Comparison of ENCODE assay signal across 22 mouse cellular contexts in genomic region chrX:38651167-38651566, GRCm38 (mm10). TPM values are rescaled to one million over a fixed set of nuclear protein-coding genes. Genes with fewer than 3 reads are reported as not detected.
DNase-seq lines count a peak whose midpoint lies in the region; ATAC-seq and TF ChIP-seq lines count a peak whose summit lies in the region.
"Had no signal": no experiment of that assay in that cellular context is flagged by ENCODE, and none has a peak within 500 bp of the region (broad histone marks: within the 10 kb centered on the region; RNA-seq: fewer than 3 reads in every experiment).

No protein-coding gene starts in this region.

- H3K9me3 ChIP-seq in kidney, embryonic 16.5 days (ENCODE audit: low read length) = peaks cover 7% of the 10 kb centered on the region; the same call in 1 of the 2 replicates
- H3K9me3 ChIP-seq in embryonic facial prominence, embryonic 13.5 days = no peaks in the 10 kb centered on the region
- H3K9me3 ChIP-seq: forebrain, embryonic 15.5 days; heart, embryonic 10.5 days; heart, embryonic 15.5 days had no signal

- H3K4me3 ChIP-seq in kidney, embryonic 16.5 days (ENCODE audit: low read length) = no peak overlapping the region
- H3K4me3 ChIP-seq in kidney, adult 2 months (ENCODE audit: insufficient read depth, low read depth, low read length) = no peak overlapping the region
- no peak overlapping the region for H3K4me3 ChIP-seq in embryonic facial prominence, embryonic 13.5 days
- H3K4me3 ChIP-seq: forebrain, embryonic 15.5 days; heart, embryonic 10.5 days; heart, embryonic 15.5 days had no signal

- no peak for TF ChIP-seq CTCF in kidney, adult 2 months (conservative IDR thresholded peaks at IDR 0.05; ENCODE audit: insufficient read depth, insufficient read length, low read depth, low read length)

- no peak for TF ChIP-seq POLR2A in kidney, adult 2 months (IDR thresholded peaks at IDR 0.05; ENCODE audit: low read depth, low read length)

- peak; percentile 13 for DNase-seq in embryo, embryonic 11 days
- DNase-seq in embryo, embryonic 10 days (ENCODE audit: low spot score) = no peak
- no peak for DNase-seq in kidney, adult 2 months
- peak; percentile 27 for DNase-seq in R1 (ENCODE audit: low read depth, low spot score)
- no peak for DNase-seq in right cerebral cortex, postnatal 14 days
- no peak for DNase-seq in frontal cortex, postnatal 14 days (ENCODE audit: low spot score in 2 of 2)
- DNase-seq: adrenal gland, adult 8-10 months; adrenal gland, postnatal 36 days; cerebellum, adult 11 months; cerebellum, adult 8-10 months; cerebellum, postnatal 14 days; gastrocnemius, postnatal 10 days; heart, adult 18-20 months; heart, postnatal 14 days had no signal

- no peaks in the 10 kb centered on the region for H3K27me3 ChIP-seq in kidney, embryonic 16.5 days (ENCODE audit: insufficient read depth, low read length)
- no peaks in the 10 kb centered on the region for H3K27me3 ChIP-seq in kidney, adult 2 months (replicated peaks; ENCODE audit: control insufficient read depth, insufficient read depth, low read length)
- no peaks in the 10 kb centered on the region for H3K27me3 ChIP-seq in embryonic facial prominence, embryonic 13.5 days
- H3K27me3 ChIP-seq: forebrain, embryonic 15.5 days; heart, embryonic 15.5 days had no signal

- ATAC-seq in kidney, embryonic 16.5 days (ENCODE audit: low FRiP score, low TSS enrichment) = peak; percentile 51
- no peak for ATAC-seq in embryonic facial prominence, embryonic 13.5 days (ENCODE audit: insufficient number of reproducible peaks, insufficient read depth, low FRiP score, low TSS enrichment, low read depth)
- ATAC-seq: forebrain, embryonic 15.5 days; intestine, embryonic 16.5 days; Patski had no signal

- H3K9ac ChIP-seq in kidney, embryonic 16.5 days (replicated peaks; ENCODE audit: low read length) = no peak overlapping the region
- H3K9ac ChIP-seq in embryonic facial prominence, embryonic 13.5 days = no peak overlapping the region
- H3K9ac ChIP-seq: forebrain, embryonic 15.5 days; heart, embryonic 15.5 days; hindbrain, embryonic 14.5 days had no signal

- no peaks in the 10 kb centered on the region for H3K4me1 ChIP-seq in kidney, embryonic 16.5 days (ENCODE audit: insufficient read depth, low read length)
- no peaks in the 10 kb centered on the region for H3K4me1 ChIP-seq in kidney, adult 2 months (ENCODE audit: control insufficient read depth, insufficient read depth, low read length)
- no peaks in the 10 kb centered on the region for H3K4me1 ChIP-seq in embryonic facial prominence, embryonic 13.5 days
- H3K4me1 ChIP-seq: forebrain, embryonic 15.5 days; heart, embryonic 10.5 days; heart, embryonic 15.5 days had no signal

- H3K36me3 ChIP-seq in kidney, embryonic 16.5 days (ENCODE audit: insufficient read depth, low read length) = no peaks in the 10 kb centered on the region
- no peaks in the 10 kb centered on the region for H3K36me3 ChIP-seq in kidney, adult 2 months (ENCODE audit: control insufficient read depth, insufficient read depth, low read length)
- no peaks in the 10 kb centered on the region for H3K36me3 ChIP-seq in embryonic facial prominence, embryonic 13.5 days
- H3K36me3 ChIP-seq: forebrain, embryonic 15.5 days; heart, embryonic 10.5 days; heart, embryonic 15.5 days had no signal

- 39% methylated on average over 5 of the region's 7 CpGs for WGBS in kidney, embryonic 16.5 days
- WGBS in kidney, adult 2 months = 23% methylated on average over 5 of the region's 7 CpGs
- 37% methylated on average over 5 of the region's 7 CpGs for WGBS in embryonic facial prominence, embryonic 13.5 days

- H3K27ac ChIP-seq in kidney, embryonic 16.5 days (ENCODE audit: low read length) = no peak overlapping the region
- H3K27ac ChIP-seq in kidney, adult 2 months (ENCODE audit: insufficient read depth, low read depth, low read length) = no peak overlapping the region
- H3K27ac ChIP-seq in embryonic facial prominence, embryonic 13.5 days = 0 out of 2 replicates have a peak overlapping the region, but pooled peaks have one; percentile 28
- H3K27ac ChIP-seq: forebrain, embryonic 15.5 days; heart, embryonic 10.5 days; heart, embryonic 15.5 days; hindbrain, embryonic 14.5 days had no signal

- no peak overlapping the region for H3K4me2 ChIP-seq in kidney, embryonic 16.5 days (replicated peaks; ENCODE audit: low read depth, low read length)
- no peak overlapping the region for H3K4me2 ChIP-seq in embryonic facial prominence, embryonic 13.5 days
- H3K4me2 ChIP-seq: forebrain, embryonic 15.5 days; heart, embryonic 15.5 days; hindbrain, embryonic 14.5 days had no signal

RNA-seq across cellular contexts. Expression of gene C1galt1c1, which starts 16.3 kb away (rescaled TPM):
- polyA plus RNA-seq in kidney, embryonic 16.5 days (2015; fragmentation: Nextera tagmentation; extraction: Ambion mirVana) = 36.4 and 37.3 TPM in 2 replicates
- polyA plus RNA-seq in kidney, adult 2 months (2012; rRNA removed) = 15.8 and 18.6 TPM in 2 replicates
- polyA plus RNA-seq in embryonic facial prominence, embryonic 13.5 days (2015; fragmentation: Nextera tagmentation; extraction: Ambion mirVana) = 24.9 and 26.5 TPM in 2 replicates

RNA-seq across cellular contexts. Expression of gene Mcts1, which starts 50.8 kb away (rescaled TPM):
- 77.7 and 81.7 TPM in 2 replicates for polyA plus RNA-seq in kidney, embryonic 16.5 days (2015; fragmentation: Nextera tagmentation; extraction: Ambion mirVana)
- polyA plus RNA-seq in kidney, adult 2 months (2012; rRNA removed) = 10.7 and 13.5 TPM in 2 replicates
- 96.1 and 96.7 TPM in 2 replicates for polyA plus RNA-seq in embryonic facial prominence, embryonic 13.5 days (2015; fragmentation: Nextera tagmentation; extraction: Ambion mirVana)

Comparison
In these comparisons a context has a peak if more than half of its experiments do, and no peak if none do; other contexts are left out.
1. DNase-seq: peak in embryo, embryonic 11 days (single experiment) and R1 (single experiment); none in embryo, embryonic 10 days (single experiment), kidney, adult 2 months (single experiment), right cerebral cortex, postnatal 14 days (single experiment) and frontal cortex, postnatal 14 days (0 of 2).